Mouse (Mus musculus): ENCODE data around the gene Srsf9.

Gene Srsf9

GRCm38 (mm10) chr5:115326256-115326831 is 633 bp upstream of the Srsf9 start:
- no peak for DNase-seq (ENCODE audit: low spot score in 2 of 2)

GRCm38 (mm10) chr5:115327610-115328548 is 902 bp downstream of the Srsf9 start:
- peak in 1 of 2 experiments; percentile 59 for DNase-seq (ENCODE audit: low spot score in 2 of 2)

DNA sequence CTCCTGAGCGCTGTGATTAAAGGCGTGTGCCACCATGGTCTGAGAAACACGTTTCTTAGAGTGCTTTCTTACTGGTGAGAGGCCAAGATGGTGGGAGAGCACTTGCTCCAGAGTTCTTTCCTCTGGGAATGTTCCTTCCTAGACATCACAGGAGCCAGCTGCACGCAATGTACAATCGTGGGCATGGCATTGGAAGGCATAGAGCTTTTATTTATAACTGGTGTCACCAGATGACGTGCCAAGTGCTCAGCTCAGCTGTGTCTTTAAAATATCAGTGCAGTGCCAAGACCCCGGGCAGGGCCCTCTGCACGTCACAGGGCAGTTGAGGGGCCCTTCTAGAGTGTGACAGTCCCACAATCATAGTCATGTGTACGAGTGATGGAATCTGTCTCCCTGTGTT is 4.0 kb downstream of the Srsf9 start:
- DNase-seq (ENCODE audit: low spot score in 2 of 2): no peak

GRCm38 (mm10) chr5:115333626-115334025 is 6.6 kb downstream of the Srsf9 start:
- no peak for DNase-seq (ENCODE audit: low spot score in 2 of 2)

GRCm38 (mm10) chr5:115340007-115340406 is 13.0 kb downstream of the Srsf9 start:
- DNase-seq (ENCODE audit: low spot score in 2 of 2): no peak

DNA sequence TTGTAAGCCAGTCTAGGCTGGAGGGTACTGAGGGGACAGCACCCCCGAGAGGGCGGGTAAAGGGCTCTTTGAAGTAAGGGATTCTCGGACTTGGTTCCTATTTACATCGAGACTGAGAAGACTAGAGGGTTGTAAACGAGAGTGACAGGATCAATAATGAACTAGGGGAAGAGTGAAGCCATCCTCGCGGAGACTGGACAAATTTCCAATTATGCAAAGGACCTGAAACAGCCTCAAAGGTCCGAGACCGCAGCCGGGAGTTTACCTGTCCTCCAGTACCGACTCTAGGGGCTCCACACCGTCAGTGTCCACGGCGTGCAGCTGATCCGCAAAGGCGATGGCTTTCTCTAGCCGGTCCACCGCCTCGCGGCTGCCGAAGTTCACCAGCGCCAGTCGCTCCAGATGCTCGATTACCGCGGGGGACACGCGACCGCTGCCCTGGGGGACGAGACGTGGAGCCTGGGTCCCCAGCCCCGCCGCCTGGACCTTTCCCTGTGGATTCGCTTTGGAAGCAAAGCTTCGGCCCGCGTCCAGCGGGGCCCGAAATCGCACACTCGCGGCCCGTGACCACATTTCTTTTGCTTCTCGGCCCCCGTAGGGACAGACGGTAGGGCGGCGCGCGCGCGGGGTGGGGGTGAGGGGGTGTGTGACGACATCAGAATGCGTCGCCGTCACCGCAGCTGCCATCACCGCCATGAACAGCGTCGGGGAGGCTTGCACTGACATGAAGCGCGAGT is 13.8 kb downstream of the Srsf9 start, which contains the start of the genes Gatc and Triap1:
TSS of gene Gatc (minus strand) at position 602 of the 737 bp plus-strand sequence.
TSS of gene Triap1 (plus strand) at position 649 of the 737 bp plus-strand sequence.
- peak; percentile 93 to 95 for DNase-seq (ENCODE audit: low spot score in 2 of 2)

DNA sequence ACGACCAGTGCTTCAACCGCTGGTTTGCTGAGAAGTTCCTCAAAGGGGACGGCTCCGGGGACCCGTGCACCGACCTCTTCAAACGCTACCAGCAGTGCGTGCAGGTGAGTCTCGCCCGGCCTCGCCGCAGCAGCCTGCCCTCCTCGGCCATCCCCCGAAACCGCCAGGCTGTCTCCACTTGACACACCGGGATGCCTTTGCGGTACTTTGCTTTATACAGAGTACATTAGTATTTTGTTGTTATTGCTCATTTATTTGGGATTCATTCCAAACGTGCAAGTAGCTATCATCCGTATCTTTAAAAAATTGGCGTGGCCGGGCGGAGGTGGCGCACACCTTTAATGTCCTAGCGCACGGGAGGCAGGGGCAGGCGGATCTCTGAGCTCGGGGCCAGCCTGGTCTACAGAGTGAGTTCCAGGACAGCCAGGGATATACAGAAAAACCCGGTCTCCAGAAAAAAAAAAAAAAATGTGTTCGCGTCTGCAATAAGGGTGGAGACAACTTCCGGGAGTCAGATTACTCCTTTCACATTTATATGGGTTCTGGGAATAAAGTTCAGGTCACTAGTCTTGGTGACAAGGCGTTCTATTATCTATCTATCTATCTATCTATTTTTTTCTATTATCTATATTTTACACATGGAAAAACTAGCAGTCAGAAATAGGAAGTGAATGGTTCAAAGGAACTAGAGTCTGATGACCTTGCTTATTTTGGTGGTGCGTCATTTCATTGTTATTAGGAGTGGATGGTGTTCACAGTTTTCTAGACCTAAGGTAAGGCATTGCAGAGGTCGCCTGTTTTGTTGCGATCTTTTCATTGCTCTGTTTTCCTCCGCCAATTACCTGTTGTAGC is 14.6 kb downstream of the Srsf9 start:
- no peak for DNase-seq (ENCODE audit: low spot score in 2 of 2)

DNA sequence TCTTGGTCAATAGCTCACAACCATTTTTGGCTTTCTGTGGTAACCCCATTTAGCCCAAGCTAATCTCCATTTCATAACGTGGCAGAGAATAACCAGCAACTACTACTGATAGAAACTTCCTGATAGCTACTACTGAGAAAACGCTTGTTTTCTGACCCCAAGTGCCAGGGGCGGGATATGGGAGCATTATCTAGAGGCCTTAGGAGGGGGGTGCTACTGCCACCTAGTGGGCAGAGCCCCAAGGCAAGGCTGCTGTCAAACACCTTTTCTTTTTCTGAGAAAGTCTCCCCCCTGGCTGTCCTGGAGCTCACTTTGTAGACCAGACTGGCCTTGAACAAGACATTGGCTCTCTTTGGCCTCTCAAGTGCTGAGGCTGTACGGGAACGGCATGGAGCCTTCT is 20.6 kb downstream of the Srsf9 start:
- peak; percentile 77 to 83 for DNase-seq (ENCODE audit: low spot score in 2 of 2)

- peak; percentile 98 to 99 for DNase-seq (ENCODE audit: low spot score in 2 of 2)
These were observed 21.7 kb downstream of the Srsf9 start, which contains the start of gene Cox6a1 for GRCm38 (mm10) chr5:115348546-115349224. Cox6a1 (minus strand) TSS chr5:115348981.

- DNase-seq (ENCODE audit: low spot score in 2 of 2): no peak
These were observed 22.2 kb downstream of the Srsf9 start for GRCm38 (mm10) chr5:115349225-115349555.

- DNase-seq (ENCODE audit: low spot score in 2 of 2): no peak
These were observed 24.4 kb downstream of the Srsf9 start for GRCm38 (mm10) chr5:115351348-115351747.

- no peak for DNase-seq (ENCODE audit: low spot score in 2 of 2)
These were observed 28.1 kb downstream of the Srsf9 start for GRCm38 (mm10) chr5:115355070-115355469.

GRCm38 (mm10) chr5:115358872-115359271 is 31.9 kb downstream of the Srsf9 start:
- DNase-seq (ENCODE audit: low spot score in 2 of 2): peak; percentile 71 to 82

- DNase-seq (ENCODE audit: low spot score in 2 of 2): no peak
These were observed 32.5 kb downstream of the Srsf9 start for GRCm38 (mm10) chr5:115359438-115359837.

DNA sequence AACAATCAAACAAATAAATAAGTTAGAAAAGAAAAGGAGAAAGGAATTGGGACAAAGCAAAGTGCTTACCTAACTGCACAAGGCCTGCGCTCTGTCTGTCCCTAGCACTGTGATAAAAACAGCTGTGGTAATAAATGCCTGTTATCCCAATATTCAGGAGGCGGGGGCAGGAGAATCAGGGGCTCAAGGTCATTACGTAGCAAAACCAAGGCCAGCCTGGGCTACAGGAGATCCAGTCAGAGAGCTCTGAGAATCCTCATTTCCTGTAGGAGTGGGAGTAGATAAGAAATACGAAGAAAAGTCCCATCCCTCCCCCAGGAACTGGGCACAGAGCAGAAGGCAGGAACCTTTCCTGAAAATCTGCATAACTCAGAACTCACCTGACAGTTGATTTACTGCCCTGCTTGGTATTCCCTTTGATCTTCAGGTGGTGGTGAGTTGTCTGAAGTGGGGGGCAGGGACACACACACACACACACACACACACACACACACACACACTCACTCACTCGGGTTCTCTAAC is 32.9 kb downstream of the Srsf9 start:
- no peak for DNase-seq (ENCODE audit: low spot score in 2 of 2)

GRCm38 (mm10) chr5:115362216-115362615 is 35.2 kb downstream of the Srsf9 start:
- DNase-seq (ENCODE audit: low spot score in 2 of 2): no peak

GRCm38 (mm10) chr5:115362819-115363714 is 36.1 kb downstream of the Srsf9 start:
- peak; percentile 50 to 59 for DNase-seq (ENCODE audit: low spot score in 2 of 2)

DNA sequence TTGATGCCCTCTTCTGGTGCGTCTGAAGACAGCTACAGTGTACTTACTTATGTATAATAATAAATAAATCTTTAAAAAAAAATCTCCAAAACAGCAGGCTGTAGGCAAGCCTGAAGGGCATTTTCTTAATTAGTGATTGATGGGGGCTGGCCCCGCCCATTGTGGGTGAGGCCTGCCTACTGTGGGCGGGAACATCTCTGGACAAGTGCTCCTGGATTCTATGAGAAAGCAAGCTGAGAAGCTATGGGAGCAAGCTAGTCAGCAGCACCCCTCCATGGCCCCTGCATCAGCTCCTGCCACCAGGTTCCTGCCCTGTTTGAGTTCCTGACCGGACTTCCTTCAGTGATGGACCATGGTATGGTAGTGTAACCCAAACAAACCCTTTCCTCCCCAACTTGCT is 37.8 kb downstream of the Srsf9 start:
- no peak for DNase-seq (ENCODE audit: low spot score in 2 of 2)

DNA sequence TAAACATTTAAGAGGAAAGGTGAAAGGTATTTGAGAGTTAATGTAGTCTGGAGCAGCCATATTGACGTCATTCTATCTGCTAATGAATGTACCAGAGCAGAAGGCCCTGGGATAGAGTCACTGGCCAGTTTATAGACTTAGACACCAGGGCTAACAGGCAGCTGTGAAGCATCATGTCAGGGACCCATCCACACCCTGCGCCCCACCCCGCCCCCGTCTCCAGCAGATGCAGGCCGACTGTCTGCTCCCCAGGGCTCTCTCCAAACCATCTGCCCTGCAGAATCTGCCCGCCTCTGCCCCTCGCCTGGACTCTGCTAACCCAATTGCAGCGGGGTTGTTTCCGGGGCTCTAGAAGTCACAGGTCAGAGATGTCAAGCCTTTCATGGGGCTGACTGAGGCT is 44.8 kb downstream of the Srsf9 start:
- DNase-seq (ENCODE audit: low spot score in 2 of 2): no peak
